Mouse (Mus musculus): ENCODE data around the gene Cdkl3. TPM values are rescaled to one million over a fixed set of nuclear protein-coding genes. Genes with fewer than 3 reads are reported as not detected.

Gene Cdkl3
- polyA plus RNA-seq, 1 experiment = 1.8 TPM

DNA sequence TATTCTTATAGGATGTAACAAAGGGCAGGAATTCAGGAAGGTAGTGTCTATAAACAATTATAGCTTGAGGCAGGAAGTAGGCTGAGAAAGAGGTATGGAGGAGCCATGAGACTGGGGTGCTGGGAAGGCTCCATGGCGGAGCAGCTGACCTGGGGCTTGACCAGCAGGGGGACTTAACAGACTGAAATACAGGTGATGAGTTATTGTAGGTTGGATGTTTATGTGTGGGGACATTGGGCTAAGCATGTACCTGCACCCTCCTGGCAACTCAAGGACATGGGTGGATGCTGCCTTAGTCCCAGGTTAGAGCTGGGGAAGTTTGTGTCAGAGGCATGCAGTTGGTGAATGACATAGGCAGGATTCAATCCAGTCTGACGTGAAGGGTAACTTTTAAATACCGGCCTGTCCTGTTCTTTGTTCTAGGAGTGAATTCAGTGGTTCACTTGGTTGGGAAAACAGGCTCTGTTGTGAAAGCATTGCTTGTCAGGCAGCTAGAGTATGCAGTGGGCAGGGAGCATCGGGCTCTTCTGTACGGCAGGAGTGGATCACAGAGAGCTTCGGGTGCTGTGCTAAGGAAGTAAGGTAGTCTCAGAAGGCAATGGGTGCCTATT is 72.8 kb downstream of the Cdkl3 start:
- Histone ChIP-seq H3K27ac (ENCODE audit: insufficient read depth, low read depth, low read length) (no peak overlapping the region), H3K4me3 (ENCODE audit: insufficient read depth, low read depth, low read length) (no peak overlapping the region), H3K36me3 (ENCODE audit: control insufficient read depth, insufficient read depth, low read length) (no peaks in the 10 kb centered on the region), H3K27me3 (replicated peaks; ENCODE audit: control insufficient read depth, insufficient read depth, low read length) (no peaks in the 10 kb centered on the region), H3K4me1 (ENCODE audit: control insufficient read depth, insufficient read depth, low read length) (peaks cover 6% of the 10 kb centered on the region; the same call in 1 of the 2 replicates)
- TF ChIP-seq CTCF (conservative IDR thresholded peaks at IDR 0.05; ENCODE audit: insufficient read depth, insufficient read length, low read depth, low read length) (no peak), POLR2A (IDR thresholded peaks at IDR 0.05; ENCODE audit: low read depth, low read length) (no peak)
- 80% methylated on average over 6 of the region's 6 CpGs for WGBS
- DNase-seq = no peak

DNA sequence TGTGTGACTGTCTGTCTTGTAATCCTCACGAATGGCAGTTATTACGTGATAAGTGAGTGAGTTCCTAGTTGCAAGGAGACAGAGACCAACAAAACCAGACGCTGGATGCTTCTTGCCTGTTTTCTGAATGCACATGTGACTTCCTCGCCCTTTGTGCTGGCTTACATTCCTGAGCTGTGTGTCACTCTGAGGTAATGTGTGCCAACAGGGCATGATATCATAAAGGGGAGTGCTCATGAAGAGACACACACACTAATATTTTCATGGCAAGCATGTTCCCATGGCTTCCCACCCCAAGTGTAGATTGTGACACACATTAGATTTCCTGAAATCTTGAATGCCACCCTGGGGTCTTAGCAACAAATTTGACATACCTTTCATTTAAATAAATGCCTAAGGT is 73.9 kb downstream of the Cdkl3 start:
- H3K27me3 ChIP-seq (replicated peaks; ENCODE audit: control insufficient read depth, insufficient read depth, low read length) = no peaks in the 10 kb centered on the region
- no peak overlapping the region for H3K27ac ChIP-seq (ENCODE audit: insufficient read depth, low read depth, low read length)
- no peaks in the 10 kb centered on the region for H3K36me3 ChIP-seq (ENCODE audit: control insufficient read depth, insufficient read depth, low read length)
- DNase-seq = peak; percentile 43
- TF ChIP-seq CTCF (conservative IDR thresholded peaks at IDR 0.05; ENCODE audit: insufficient read depth, insufficient read length, low read depth, low read length) (no peak), POLR2A (IDR thresholded peaks at IDR 0.05; ENCODE audit: low read depth, low read length) (no peak)
- H3K4me1 ChIP-seq (ENCODE audit: control insufficient read depth, insufficient read depth, low read length) = peaks cover 6% of the 10 kb centered on the region; the same call in 1 of the 2 replicates
- 46% methylated on average over 4 of the region's 4 CpGs for WGBS
- H3K4me3 ChIP-seq (ENCODE audit: insufficient read depth, low read depth, low read length) = no peak overlapping the region

DNA sequence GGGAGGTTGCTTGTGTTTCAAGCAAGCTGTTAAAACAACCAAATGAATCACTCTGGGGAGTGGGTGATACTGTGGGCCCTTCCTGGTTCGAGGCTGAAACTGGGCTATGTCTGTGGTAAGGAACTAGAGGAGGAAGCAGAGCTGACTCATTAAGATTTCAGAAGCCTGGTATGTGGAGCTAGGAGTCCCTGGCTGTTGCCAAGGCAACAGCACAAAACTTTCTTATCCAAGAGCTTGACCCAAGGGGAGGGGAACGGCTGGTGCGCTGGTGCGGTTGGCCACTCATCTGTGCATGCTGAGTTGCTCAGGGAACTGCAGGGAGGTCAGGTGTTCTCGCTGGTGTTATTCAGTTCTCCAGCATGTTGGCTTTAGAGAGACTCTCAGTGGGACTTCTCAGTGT is 76.0 kb downstream of the Cdkl3 start:
- Histone ChIP-seq H3K27ac (ENCODE audit: insufficient read depth, low read depth, low read length) (no peak overlapping the region), H3K27me3 (replicated peaks; ENCODE audit: control insufficient read depth, insufficient read depth, low read length) (no peaks in the 10 kb centered on the region), H3K4me3 (ENCODE audit: insufficient read depth, low read depth, low read length) (no peak overlapping the region), H3K4me1 (ENCODE audit: control insufficient read depth, insufficient read depth, low read length) (peaks cover 6% of the 10 kb centered on the region; the same call in 1 of the 2 replicates), H3K36me3 (ENCODE audit: control insufficient read depth, insufficient read depth, low read length) (no peaks in the 10 kb centered on the region)
- TF ChIP-seq POLR2A (IDR thresholded peaks at IDR 0.05; ENCODE audit: low read depth, low read length) (no peak), CTCF (conservative IDR thresholded peaks at IDR 0.05; ENCODE audit: insufficient read depth, insufficient read length, low read depth, low read length) (no peak)
- peak; percentile 44 for DNase-seq
- 30% methylated on average over 5 of the region's 5 CpGs for WGBS

DNA sequence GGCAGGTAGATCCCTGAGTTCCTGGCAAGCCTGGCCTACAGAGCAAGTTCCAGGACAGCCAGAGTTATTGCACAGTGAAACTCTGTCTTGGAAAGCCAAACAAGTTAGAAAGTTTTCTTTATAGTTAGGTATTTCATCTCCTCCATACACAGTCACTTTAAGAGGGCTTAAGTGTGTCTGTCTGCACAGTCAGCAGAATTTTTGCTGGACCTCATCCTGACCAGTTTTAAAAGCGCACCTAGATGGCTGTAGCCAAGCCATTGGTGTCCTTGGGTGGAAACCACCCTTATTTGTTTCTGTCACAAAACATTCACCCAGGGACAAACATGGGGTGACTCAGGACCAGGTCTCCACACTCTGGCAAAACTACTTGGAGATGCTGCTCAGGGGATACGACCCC is 76.6 kb downstream of the Cdkl3 start:
- Histone ChIP-seq H3K27ac (ENCODE audit: insufficient read depth, low read depth, low read length) (no peak overlapping the region), H3K4me3 (ENCODE audit: insufficient read depth, low read depth, low read length) (no peak overlapping the region), H3K36me3 (ENCODE audit: control insufficient read depth, insufficient read depth, low read length) (no peaks in the 10 kb centered on the region), H3K27me3 (replicated peaks; ENCODE audit: control insufficient read depth, insufficient read depth, low read length) (no peaks in the 10 kb centered on the region), H3K4me1 (ENCODE audit: control insufficient read depth, insufficient read depth, low read length) (peaks cover 6% of the 10 kb centered on the region; the same call in 1 of the 2 replicates)
- DNase-seq = no peak
- WGBS = 97% methylated on average over 2 of the region's 2 CpGs
- no peak for TF ChIP-seq POLR2A (IDR thresholded peaks at IDR 0.05; ENCODE audit: low read depth, low read length)
- no peak for TF ChIP-seq CTCF (conservative IDR thresholded peaks at IDR 0.05; ENCODE audit: insufficient read depth, insufficient read length, low read depth, low read length)

DNA sequence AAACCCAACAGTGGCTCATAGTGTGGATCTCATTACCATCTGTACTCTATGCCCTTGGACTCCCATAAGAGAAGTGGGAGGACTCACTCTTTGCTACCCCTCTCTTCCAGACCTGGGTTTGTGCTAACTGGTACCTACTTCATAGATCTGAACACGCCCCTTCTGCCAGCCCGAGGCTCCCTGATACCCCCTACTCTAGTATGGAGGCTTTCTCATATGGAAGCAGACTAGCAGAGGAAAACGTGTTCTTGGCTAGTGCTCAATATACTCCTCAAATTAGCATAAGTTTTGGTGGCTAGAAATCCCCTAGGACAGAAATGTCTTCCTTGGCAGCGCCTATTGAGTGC is 81.8 kb downstream of the Cdkl3 start:
- no peaks in the 10 kb centered on the region for H3K36me3 ChIP-seq (ENCODE audit: control insufficient read depth, insufficient read depth, low read length)
- no peak overlapping the region for H3K4me3 ChIP-seq (ENCODE audit: insufficient read depth, low read depth, low read length)
- DNase-seq = no peak
- no peaks in the 10 kb centered on the region for H3K4me1 ChIP-seq (ENCODE audit: control insufficient read depth, insufficient read depth, low read length)
- no peak overlapping the region for H3K27ac ChIP-seq (ENCODE audit: insufficient read depth, low read depth, low read length)
- TF ChIP-seq POLR2A (IDR thresholded peaks at IDR 0.05; ENCODE audit: low read depth, low read length) = no peak
- TF ChIP-seq CTCF (conservative IDR thresholded peaks at IDR 0.05; ENCODE audit: insufficient read depth, insufficient read length, low read depth, low read length) = no peak
- 80% methylated on average over 4 of the region's 4 CpGs for WGBS
- H3K27me3 ChIP-seq (replicated peaks; ENCODE audit: control insufficient read depth, insufficient read depth, low read length) = no peaks in the 10 kb centered on the region

DNA sequence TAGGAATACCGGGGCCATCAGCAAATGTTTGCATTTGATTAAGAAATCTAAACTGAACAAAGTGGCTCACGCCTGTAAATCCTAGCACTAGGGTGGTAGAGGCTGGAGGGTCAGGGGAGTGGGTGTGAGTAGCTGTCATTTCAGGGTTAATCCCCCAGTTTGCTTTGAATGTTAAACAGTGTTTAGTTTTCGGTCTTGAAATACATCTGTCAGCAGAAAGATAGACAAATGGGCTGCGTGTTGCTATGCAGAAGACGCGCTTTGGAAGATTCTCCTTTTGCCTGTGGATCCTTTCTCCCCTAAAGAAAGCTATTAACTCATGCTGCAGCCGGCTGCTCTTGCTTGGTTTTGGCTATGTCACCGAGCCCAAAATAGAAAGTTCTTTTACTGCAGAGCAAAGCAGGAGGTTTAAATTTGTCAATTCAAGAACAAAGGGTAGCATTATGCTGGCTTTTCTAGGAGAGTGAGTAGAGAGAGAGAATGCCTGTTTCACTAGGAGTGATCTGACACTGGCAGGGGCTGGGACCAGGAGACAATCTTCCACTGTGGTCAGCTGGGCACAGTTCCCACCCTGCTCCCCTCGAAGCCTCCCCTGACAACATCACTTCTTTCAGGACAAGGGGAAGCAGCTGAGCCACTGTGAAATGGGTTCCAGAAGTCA is 82.3 kb downstream of the Cdkl3 start:
- Histone ChIP-seq H3K4me1 (ENCODE audit: control insufficient read depth, insufficient read depth, low read length) (no peaks in the 10 kb centered on the region), H3K4me3 (ENCODE audit: insufficient read depth, low read depth, low read length) (no peak overlapping the region), H3K36me3 (ENCODE audit: control insufficient read depth, insufficient read depth, low read length) (no peaks in the 10 kb centered on the region), H3K27ac (ENCODE audit: insufficient read depth, low read depth, low read length) (no peak overlapping the region), H3K27me3 (replicated peaks; ENCODE audit: control insufficient read depth, insufficient read depth, low read length) (no peaks in the 10 kb centered on the region)
- 75% methylated on average over 9 of the region's 9 CpGs for WGBS
- DNase-seq = no peak
- TF ChIP-seq CTCF (conservative IDR thresholded peaks at IDR 0.05; ENCODE audit: insufficient read depth, insufficient read length, low read depth, low read length) (no peak), POLR2A (IDR thresholded peaks at IDR 0.05; ENCODE audit: low read depth, low read length) (no peak)

DNA sequence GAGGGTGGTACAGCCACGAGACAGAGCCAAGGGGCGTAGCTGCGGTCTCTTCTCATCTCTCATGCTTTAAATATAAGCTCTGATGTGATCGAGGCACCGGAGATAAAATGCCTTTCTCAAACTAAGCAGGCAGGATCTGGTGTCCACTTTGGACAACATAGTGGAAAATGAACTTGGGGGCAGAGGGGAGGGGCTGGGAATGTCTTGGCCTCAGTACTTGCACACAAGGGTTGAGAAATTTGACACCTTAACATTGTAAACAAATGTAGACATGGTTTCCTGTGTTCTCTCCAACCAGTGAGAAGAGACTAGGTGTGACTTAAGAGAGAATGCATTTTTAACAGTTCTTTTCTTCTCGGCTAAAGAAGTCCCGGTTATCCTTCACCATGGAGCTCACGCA is 85.3 kb downstream of the Cdkl3 start:
- H3K4me3 ChIP-seq (ENCODE audit: insufficient read depth, low read depth, low read length) = no peak overlapping the region
- H3K4me1 ChIP-seq (ENCODE audit: control insufficient read depth, insufficient read depth, low read length) = no peaks in the 10 kb centered on the region
- DNase-seq = no peak
- no peak for TF ChIP-seq CTCF (conservative IDR thresholded peaks at IDR 0.05; ENCODE audit: insufficient read depth, insufficient read length, low read depth, low read length)
- no peak for TF ChIP-seq POLR2A (IDR thresholded peaks at IDR 0.05; ENCODE audit: low read depth, low read length)
- WGBS = 47% methylated on average over 8 of the region's 8 CpGs
- H3K27ac ChIP-seq (ENCODE audit: insufficient read depth, low read depth, low read length) = no peak overlapping the region
- no peaks in the 10 kb centered on the region for H3K27me3 ChIP-seq (replicated peaks; ENCODE audit: control insufficient read depth, insufficient read depth, low read length)
- no peaks in the 10 kb centered on the region for H3K36me3 ChIP-seq (ENCODE audit: control insufficient read depth, insufficient read depth, low read length)

Data from kidney, adult 2 months (tissue).